Mouse (Mus musculus): ENCODE measurements at regions not wholly inside any gene's neighbourhood (a gene's known extent, or its start where the extent isn't known, plus 50 kb on each side); places are given as distances from the start of the nearest gene placed in this dataset.

DNA sequence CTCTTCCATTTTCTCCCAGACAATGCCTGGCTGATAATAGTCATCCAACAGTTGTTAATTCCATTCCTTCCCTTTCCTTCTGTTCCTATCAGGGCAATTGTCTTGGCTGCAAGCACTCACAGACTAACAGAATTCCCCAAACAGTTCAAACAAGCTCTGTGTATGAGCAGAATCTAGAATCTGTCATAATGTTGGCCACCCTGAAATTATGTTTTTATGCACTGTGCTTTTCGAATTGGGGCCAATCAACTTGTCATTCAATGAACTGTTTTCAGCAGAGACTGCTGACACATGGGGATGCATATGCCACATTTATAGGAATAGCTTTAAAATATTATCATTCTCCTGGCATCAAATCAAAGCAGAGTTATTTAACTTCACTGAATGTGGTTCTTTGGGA lies 235.8 kb upstream of the Tmtc4 start:
- no peak for DNase-seq (ENCODE audit: low read depth, low spot score)

DNA sequence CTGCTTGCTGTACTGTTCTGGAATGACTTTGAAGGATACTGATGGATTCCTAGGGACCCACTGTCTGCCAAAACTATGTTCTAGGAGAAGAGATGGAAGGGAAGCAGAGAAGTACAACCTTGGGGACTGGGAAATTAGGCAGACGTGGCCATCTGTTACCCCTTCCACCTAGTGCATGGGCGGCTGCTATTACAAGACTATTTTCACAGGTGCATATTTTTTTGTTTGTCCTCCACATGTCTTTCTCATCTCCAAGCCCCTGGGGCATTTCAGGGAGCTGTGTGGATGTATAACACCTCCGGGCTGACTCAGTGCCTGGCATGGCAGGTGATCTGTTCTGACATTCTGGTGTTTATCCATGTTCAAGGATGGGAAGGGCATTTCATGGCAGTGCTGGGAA lies 226.4 kb upstream of the Tmtc4 start:
- DNase-seq (ENCODE audit: low read depth, low spot score): no peak

DNA sequence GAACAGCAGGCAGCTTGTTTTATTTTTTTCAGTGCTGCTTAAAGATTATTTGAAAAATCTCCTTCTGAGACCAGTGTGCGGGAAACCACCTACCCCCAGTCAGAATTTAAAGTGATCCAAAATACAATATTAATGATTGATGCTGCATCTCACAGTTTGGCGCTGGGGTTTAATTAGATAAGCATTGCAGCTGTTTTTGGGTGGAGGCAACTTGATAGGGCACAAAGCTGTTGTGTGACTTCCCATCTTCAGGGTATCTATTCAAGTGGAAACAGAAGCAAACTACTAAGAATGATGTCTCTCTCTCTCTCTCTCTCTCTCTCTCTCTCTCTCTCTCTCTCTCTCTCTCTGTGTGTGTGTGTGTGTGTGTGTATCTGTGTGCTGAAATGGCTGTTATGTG lies 219.0 kb upstream of the Tmtc4 start:
- no peak for DNase-seq (ENCODE audit: low read depth, low spot score)

DNA sequence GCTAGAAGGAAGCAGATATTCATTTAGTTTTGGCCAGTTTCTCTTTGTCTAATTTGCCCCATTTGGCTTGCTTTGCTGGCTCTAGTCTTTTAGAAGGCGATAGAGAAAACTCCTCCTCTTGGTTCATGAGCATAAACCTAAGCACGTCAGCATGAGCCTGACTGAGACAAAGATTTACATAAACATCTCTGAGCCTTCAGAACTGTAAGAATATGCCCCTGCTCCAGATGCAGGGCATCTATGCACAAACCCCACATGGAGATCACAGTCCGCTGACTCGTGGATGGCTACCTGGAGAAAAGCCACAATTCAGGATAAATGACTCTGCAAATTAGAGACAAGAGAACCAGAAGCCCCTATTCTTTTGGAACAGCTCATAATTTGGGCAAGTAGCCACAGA lies 218.5 kb upstream of the Tmtc4 start:
- no peak for DNase-seq (ENCODE audit: low read depth, low spot score)

DNA sequence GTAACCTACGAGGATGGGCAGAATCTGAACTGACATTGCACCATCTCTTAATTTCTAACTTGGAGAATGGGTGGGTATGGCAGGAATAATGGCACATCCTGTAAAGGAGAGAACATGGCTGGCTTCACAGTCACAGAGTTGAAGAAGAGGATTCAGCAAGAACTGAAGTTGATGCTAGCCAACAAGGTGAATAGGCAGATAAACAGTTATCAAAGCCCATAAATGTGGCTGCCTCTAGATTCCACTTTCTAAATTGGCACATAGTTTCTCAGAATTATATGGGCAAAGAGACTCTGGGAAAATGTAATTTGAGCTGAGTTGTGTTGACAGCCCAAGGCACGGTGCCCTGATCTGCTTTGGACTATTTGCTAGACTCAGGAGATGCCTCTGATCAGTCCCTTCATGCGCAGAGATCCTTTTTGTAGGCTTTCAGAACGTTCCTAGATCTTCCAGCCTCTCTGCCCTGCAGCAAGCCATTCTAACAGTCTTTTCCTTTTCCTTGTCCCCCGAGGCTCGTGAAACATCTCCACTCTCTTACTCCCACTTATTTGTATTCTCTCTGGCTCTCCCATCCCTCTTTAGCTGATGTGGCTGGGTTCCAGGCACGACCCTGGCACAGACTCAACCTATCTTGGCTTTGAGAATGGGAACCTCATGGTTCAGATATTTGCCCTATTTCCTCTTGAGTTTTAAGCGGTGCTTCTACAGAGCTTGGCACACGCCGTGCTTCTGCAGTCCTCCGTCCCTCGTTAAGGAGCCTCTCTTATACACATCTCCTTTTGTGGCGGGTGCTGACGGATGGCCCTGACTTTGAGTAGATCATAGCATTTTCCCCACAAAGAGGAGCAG lies 217.8 kb upstream of the Tmtc4 start:
- peak; percentile 23 for DNase-seq (ENCODE audit: low read depth, low spot score)

DNA sequence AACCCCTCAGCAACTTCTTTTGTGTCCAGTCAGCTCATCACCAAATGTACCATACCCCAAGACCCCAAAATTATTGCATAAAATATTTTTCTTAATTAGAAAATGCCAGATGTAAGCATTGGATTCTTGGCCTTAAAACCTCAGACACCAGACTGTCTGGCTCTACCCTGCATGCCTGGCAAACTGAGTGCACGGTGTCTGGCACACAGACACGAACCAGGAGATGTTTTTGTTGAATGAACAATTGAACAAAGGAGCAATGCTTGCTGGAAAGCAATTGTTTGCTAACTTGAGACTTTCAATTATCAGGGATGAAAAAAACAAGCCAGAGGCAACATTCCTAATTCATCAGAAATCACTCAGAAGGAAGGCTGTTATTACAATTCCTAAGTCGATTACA lies 215.3 kb upstream of the Tmtc4 start:
- no peak for DNase-seq (ENCODE audit: low read depth, low spot score)

DNA sequence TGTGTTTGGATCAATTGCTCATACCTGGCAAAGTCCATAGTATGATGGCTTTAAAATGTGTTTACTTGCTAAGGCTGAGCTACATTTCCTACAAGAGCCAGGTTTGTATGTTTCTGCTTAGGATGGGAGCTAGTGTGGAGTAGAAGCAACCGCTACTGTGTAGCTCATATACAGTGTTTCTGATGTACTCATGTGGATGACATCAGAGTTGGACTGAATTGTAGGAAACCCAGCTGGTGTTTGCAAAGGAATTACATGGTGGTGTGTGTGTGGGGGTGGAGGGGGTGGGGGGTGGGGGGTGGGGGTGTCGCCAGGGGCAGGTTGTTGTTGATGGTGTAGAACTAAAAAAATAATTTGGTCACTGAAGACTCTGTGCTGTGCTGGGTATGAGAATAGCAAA lies 208.7 kb upstream of the Tmtc4 start:
- no peak for DNase-seq (ENCODE audit: low read depth, low spot score)

DNA sequence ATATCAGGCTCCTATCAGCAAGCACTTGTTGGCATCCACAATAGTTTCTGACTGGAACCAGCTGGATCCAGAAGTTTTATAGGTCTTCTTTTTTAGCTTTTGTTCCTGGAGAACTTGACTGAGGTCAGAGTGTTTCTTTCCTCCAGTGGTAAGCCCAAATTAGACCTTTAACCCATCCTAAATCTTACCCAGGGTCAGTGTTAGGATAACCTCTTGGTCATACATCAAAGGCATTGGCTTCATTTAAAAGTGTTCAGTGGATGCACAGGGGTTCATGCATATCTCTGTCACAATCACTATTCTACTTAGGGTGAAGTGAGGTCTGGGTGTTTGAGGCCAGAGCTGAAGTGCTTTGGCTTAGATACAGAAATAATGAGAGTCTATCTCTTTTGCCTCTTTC lies 206.9 kb upstream of the Tmtc4 start:
- DNase-seq (ENCODE audit: low read depth, low spot score): no peak

DNA sequence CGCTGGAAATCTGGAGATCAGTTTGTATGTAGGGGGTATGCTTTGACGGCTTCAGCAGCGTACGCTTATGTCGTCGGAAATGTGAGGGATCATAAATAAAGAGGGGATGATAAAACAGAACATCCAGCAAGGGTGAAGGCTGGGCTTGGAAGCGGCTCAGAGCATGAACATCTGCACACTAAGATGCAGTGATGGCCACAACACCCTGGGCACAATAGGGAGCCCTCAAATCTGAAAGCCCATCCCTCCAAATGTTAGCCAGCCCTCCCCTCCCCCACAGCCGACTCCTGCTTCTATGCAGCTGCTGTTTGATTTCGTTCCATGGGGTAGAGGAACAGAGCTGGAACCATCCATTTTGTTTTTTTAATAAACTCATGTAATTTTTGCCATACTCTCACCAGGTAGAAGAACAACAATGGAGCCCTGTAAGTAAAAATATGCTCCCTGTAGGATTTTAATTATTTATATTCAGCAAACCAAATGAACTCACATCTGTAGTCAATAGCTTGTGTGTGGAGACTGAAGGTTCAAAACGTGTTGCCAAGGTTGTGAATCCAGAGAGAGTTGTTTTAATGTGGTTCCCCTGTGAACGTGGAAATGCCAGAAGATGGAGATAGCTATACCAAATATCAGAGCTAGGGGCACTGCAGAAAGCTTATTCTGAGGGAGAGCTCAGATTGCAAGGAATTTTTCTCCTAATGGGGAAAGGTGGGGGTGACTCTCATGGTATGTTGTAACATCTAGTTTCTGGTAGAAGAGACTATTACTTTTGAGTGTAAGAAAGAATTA lies 203.6 kb upstream of the Tmtc4 start:
- DNase-seq (ENCODE audit: low read depth, low spot score): no peak

DNA sequence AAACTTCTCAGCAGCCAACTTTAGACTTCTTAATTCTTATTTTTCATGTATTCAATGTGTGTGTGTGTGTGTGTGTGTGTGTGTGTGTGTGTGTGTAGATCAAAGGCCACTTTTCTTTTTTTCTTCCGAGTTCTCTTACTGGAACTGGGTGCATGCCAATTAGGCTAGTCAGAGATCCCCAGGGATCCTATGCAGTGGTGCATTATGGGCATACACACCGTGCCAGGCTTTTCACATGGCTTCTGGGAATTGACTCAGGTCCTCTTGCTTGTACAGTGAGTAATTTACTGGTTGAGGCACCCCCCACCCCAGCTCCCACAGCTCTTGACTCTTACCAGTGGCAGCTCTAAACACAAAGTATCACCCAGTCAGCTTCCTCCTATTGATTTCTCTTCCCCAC lies 189.3 kb upstream of the Tmtc4 start:
- peak; percentile 11 for DNase-seq (ENCODE audit: low read depth, low spot score)

DNA sequence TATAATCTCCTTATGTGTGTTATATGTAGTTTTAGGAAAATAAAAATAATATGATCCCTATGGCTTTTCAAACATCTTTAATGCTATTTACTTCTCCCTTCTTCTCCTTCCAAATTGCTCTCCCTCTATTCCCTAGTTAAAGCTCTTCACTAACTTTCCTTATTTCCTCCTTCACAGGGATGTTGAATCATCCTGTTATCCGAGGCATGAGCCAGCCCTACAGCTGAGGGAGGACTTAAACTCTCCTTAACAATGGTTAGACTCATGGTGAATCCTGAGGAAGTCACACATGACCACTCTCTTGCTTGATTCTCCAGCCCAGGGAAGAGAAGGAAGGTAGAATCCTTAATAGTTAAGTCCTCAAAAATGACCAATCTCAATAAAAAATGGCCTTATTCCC lies 188.0 kb upstream of the Tmtc4 start:
- DNase-seq (ENCODE audit: low read depth, low spot score): no peak

DNA sequence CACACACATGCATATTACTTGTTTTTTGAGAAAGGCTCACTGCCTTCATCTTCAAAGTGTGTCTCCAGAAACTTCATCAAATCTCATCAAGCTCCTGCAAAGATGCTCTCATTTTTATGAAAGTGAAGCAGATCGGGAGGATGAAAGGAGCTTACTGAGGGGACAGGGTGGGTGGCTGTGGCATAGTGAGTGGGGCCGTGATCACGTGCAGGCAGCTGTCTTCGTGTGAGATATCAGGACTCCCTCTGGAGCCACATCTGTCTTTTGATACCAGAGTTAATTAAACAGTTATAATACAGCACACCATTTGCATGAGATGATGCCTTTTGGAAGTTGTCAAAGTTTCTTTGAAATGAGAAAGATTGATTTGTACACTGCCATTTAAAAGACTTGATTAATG lies 180.0 kb upstream of the Tmtc4 start:
- no peak for DNase-seq (ENCODE audit: low read depth, low spot score)

DNA sequence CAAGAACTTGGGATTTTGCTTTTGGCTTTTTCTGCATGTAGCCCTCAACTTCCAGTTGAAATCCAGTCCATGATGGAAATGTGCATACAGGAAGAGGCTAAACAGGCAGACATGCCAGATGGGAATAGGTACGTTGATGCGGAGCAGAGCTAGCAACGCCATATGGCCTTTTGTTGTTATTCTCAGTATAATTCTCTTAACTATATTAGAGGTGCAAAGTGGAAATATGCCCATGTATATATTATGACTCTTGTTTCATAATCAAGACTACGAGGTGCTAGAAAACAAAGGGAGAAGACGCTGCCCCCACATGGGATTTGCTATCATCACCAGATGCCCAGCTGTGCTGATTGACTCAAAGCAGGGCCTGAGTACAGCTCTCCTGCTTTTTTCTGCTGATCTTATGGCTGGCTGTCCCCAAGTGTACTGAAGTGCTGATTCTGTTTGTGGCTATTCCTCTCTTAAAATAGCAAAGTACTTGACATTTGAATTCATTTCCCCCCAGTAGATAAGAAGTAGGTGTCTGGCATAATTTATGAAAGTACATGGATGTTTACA lies 159.7 kb upstream of the Tmtc4 start:
- DNase-seq (ENCODE audit: low read depth, low spot score): no peak

DNA sequence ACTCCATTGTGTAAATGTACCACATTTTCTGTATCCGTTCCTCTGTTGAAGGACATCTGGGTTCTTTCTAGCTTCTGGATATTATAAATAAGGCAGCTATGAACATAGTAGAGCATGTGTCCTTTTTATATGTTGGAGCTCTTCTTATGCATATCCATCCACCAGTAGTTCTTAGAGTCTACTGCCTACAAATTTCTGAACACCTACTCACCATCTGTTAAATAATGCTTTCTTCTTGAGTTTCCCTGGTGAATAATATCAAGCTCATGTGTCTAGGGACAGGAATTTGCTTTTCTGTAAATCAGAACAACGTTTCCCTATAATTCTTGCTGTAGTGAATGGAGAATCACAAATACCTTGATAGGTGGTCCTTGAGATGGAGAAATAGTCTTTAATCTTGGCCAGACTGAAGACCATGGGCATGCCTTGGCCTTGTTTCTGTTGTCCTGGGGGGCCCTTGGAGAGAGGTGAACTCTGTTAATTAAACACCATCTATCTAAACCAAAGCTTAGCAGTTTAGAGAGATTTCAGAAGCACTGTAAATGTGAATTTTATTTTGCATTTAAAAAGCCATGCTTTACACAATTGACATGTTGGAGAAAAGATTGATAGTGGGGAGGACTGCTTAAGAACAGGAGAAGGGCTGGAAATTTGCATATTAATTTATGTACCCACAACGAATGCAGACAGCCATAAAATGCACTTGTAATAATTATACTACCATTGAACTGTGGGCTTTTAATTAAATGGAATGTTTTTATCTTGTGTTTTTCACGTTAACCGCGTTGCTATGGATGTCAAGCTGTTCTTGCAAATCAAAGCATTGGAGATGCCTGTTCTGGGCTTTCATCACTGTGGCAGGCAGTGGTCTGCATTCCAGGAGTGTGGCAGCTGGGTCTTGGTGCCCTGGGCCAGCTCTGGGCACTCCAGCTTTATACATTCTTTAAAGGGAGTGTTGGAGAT lies 155.2 kb upstream of the Tmtc4 start:
- DNase-seq (ENCODE audit: low read depth, low spot score): no peak

DNA sequence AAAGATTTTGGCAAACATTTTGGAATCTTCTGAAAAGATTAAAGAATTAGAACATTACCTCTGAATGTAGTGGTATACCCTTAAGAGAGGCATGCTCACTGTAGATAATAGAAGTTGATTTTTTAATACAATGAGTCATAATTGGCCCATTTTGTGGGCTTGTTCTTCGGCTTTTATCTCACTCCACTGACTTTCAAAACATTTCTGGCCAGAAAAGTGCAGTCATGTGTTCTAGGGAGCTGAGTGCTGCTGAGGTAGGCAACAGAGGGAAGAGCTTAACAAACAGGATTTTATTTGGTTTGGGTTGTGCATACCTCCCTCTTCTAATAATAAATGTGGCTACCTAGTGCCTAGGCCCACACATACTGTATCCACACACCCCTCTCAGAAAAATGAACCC lies 150.1 kb upstream of the Tmtc4 start:
- DNase-seq (ENCODE audit: low read depth, low spot score): no peak

DNA sequence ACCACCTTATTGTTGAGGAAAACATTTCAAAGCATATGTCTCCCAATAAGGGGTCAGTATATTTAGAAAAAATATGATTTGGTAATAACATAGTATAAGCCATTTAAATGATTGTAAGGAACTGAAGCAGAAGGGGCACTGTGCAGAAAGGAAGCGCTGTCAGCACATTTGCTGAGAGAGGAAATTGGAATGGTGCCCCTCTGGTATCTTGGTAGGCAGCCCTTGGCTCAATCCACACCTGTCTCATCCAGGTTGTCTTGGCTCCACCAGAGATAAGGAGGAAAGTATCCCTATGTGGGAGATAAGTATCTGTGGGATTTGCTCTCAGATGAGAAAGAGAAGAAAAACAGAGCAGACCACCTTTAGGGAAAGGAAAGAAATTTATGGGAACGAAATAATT lies 136.5 kb upstream of the Tmtc4 start:
- no peak for DNase-seq (ENCODE audit: low read depth, low spot score)

DNA sequence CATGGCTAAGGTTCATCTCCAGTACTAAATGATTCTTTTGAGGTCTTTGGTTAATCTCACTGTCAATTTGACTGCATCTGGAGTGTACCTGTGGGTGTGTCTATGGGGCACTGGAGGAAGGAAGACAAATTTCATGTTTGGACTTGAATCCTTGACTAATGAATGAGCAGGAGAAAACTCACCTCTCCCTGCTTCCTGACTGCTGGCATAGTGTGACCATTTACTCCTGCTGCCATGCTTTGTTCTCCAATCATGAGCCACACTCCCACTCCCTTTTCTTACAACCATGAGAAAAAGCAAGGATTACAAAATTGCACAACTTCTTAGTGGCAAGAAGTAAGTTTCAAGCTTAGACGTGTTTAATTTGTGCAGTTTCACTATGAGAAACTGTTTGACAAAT lies 132.5 kb upstream of the Tmtc4 start:
- no peak for DNase-seq (ENCODE audit: low read depth, low spot score)

DNA sequence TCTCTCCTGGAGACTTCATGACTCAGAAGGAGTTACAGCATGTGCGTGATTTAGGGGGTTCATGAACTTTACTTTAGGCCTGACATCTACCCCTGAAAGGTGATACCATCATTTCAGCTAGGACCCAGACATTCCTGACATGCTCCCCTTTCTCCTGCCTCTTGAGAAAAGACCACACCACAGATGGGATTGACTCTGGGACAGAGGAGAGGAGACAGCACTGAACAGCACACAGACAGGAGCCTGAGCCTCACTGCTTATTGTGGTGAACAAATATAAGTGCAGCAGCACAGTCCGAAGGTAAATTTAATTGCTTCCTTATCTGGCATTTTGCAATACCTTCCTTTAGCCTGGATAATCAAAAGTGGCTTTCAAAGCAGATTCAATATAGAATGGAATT lies 126.7 kb upstream of the Tmtc4 start:
- no peak for DNase-seq (ENCODE audit: low read depth, low spot score)

DNA sequence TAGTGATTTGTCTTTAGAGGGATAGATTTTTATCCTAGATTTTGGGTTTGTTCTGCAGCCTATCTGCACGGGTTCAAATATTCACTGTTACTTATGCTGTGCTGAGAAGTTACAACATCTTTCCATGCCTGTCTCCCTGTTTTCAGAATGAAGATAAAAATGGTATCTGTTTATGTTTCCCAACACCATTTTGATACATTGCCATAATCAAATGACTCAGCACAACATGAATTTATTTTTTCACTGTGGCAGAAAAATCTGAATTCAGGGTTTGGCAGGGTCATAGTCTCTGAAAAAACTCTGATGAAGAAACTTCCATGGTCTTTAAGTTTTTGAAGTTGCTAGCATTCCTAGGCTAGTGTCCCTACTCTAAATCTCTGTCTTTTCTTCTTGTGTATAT lies 116.5 kb upstream of the Tmtc4 start:
- no peak for DNase-seq (ENCODE audit: low read depth, low spot score)

DNA sequence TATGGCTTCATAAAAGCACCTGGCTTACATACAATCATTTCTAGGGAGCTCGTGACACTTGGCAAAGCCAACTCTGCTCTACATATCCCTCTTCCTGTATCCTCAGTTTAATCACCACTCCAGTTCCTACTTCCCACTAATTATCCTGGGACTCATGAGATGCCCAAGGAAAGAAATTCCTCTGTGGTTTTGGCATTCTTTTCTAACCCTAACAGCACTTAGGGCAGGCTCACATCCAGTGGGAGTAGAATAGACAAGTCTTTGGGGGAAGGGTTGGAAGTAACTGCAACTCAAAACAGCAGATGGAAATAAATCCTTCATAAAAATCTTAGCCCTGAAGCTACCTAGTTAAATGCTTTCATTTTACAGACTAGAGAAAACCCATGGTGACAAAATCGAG lies 112.3 kb upstream of the Tmtc4 start:
- DNase-seq (ENCODE audit: low read depth, low spot score): no peak

DNA sequence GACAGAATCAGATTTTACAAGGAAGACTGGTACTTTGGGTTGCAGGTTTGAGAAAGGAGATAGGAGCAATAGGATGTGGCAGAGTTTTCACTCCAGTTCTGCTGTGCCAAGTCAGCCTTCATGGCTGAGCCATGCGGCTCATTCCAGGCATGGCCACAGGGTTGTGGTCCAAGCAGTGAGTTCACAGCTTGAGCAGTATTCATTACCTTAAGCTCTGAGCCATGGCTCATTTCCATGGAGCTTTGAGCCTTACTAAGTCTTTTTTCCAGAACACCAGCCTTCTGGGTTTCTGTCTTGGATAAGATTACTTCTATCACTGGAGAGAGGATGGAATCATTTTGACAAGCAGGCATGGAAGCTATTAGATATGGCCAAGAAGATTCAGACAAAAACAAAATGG lies 98.2 kb upstream of the Tmtc4 start:
- no peak for DNase-seq (ENCODE audit: low read depth, low spot score)
